ENCODE assay signal across 8 mouse cellular contexts in genomic region chr11:98937410-98937913, GRCm38 (mm10). TPM values are rescaled to one million over a fixed set of nuclear protein-coding genes. Genes with fewer than 3 reads are reported as not detected.
DNase-seq lines count a peak whose midpoint lies in the region; ATAC-seq and TF ChIP-seq lines count a peak whose summit lies in the region.

No protein-coding gene starts in this region.

- peak; percentile 51 for TF ChIP-seq POLR2A in myocyte (IDR thresholded peaks at IDR 0.05; ENCODE audit: insufficient read length, low read depth)

- ATAC-seq in hindbrain, embryonic 15.5 days (ENCODE audit: low FRiP score, low read depth) = peak; percentile 90
- peak; percentile 88 for ATAC-seq in liver, embryonic 12.5 days
- ATAC-seq in stomach, embryonic 14.5 days (ENCODE audit: insufficient number of reproducible peaks, insufficient read depth, low FRiP score, low read depth) = peak; percentile 87

- no peaks in the 10 kb centered on the region for H3K36me3 ChIP-seq in hindbrain, embryonic 15.5 days
- no peaks in the 10 kb centered on the region for H3K36me3 ChIP-seq in liver, embryonic 12.5 days
- H3K36me3 ChIP-seq in myocyte (ENCODE audit: control insufficient read depth, insufficient read depth) = no peaks in the 10 kb centered on the region
- no peaks in the 10 kb centered on the region for H3K36me3 ChIP-seq in stomach, embryonic 14.5 days (ENCODE audit: control insufficient read depth, insufficient read depth, low read length)

- H3K4me1 ChIP-seq in hindbrain, embryonic 15.5 days (replicated peaks) = peaks cover 73% of the 10 kb centered on the region
- peaks cover 74% of the 10 kb centered on the region for H3K4me1 ChIP-seq in liver, embryonic 12.5 days
- peaks cover 71% of the 10 kb centered on the region for H3K4me1 ChIP-seq in stomach, embryonic 14.5 days (ENCODE audit: control insufficient read depth, insufficient read depth, low read length)

- H3K4me3 ChIP-seq in gastrocnemius, adult 2 months = peak overlapping the region; percentile 97
- peak overlapping the region; percentile 71 for H3K4me3 ChIP-seq in hindbrain, embryonic 15.5 days
- peak overlapping the region; percentile 64 for H3K4me3 ChIP-seq in liver, embryonic 12.5 days
- peak overlapping the region; percentile 73 for H3K4me3 ChIP-seq in myocyte
- peak overlapping the region; percentile 87 for H3K4me3 ChIP-seq in stomach, embryonic 14.5 days (ENCODE audit: low read depth, low read length)

- H3K9me3 ChIP-seq in hindbrain, embryonic 15.5 days = no peaks in the 10 kb centered on the region
- H3K9me3 ChIP-seq in liver, embryonic 12.5 days (replicated peaks) = no peaks in the 10 kb centered on the region
- no peaks in the 10 kb centered on the region for H3K9me3 ChIP-seq in stomach, embryonic 14.5 days (ENCODE audit: control insufficient read depth, low read depth, low read length)

- intact Hi-C loops in gastrocnemius, adult 2 months (cut with DNase I) = loop anchor here (2.0 kb wide), 1 partner anchor 25 kb away; no protein-coding TSS in a partner anchor

- H3K27me3 ChIP-seq in hindbrain, embryonic 15.5 days = no peaks in the 10 kb centered on the region
- H3K27me3 ChIP-seq in liver, embryonic 12.5 days (replicated peaks) = peaks cover 86% of the 10 kb centered on the region
- no peaks in the 10 kb centered on the region for H3K27me3 ChIP-seq in myocyte (ENCODE audit: control insufficient read depth, insufficient read depth, insufficient read length)
- no peaks in the 10 kb centered on the region for H3K27me3 ChIP-seq in stomach, embryonic 14.5 days (ENCODE audit: control insufficient read depth, insufficient read depth, low read length)

- peak; percentile 19 to 70 for DNase-seq in left cerebral cortex, adult 8-10 months (ENCODE audit: low spot score in 2 of 2)
- no peak for DNase-seq in left cerebral cortex, adult 9 months (ENCODE audit: low spot score in 2 of 2)
- peak; percentile 82 to 86 for DNase-seq in cerebellum, postnatal 10 days
- DNase-seq in gastrocnemius, adult 2 months = peak; percentile 95

- H3K79me2 ChIP-seq in myocyte (ENCODE audit: control insufficient read depth, insufficient read depth) = peaks cover 36% of the 10 kb centered on the region

- peak overlapping the region; percentile 98 for H3K4me2 ChIP-seq in hindbrain, embryonic 15.5 days
- peak overlapping the region; percentile 94 for H3K4me2 ChIP-seq in liver, embryonic 12.5 days
- H3K4me2 ChIP-seq in myocyte (ENCODE audit: low read depth) = peak overlapping the region; percentile 96
- H3K4me2 ChIP-seq in stomach, embryonic 14.5 days (replicated peaks; ENCODE audit: low read depth, low read length) = peak overlapping the region; percentile 96

- H3K9ac ChIP-seq in hindbrain, embryonic 15.5 days = peak overlapping the region; percentile 72
- H3K9ac ChIP-seq in liver, embryonic 12.5 days = peak overlapping the region; percentile 73
- peak overlapping the region; percentile 92 for H3K9ac ChIP-seq in stomach, embryonic 14.5 days (replicated peaks; ENCODE audit: low read depth, low read length)

- H3ac ChIP-seq in myocyte (ENCODE audit: control insufficient read depth, insufficient read length) = peak overlapping the region; percentile 73

- peak overlapping the region; percentile 92 for H3K27ac ChIP-seq in gastrocnemius, adult 2 months
- peak overlapping the region; percentile 57; the same call in 1 of the 2 replicates for H3K27ac ChIP-seq in hindbrain, embryonic 15.5 days (replicated peaks)
- H3K27ac ChIP-seq in liver, embryonic 12.5 days = peak overlapping the region; percentile 31; the same call in 1 of the 2 replicates
- H3K27ac ChIP-seq in stomach, embryonic 14.5 days (ENCODE audit: low read length) = peak overlapping the region; percentile 96

- no peak for TF ChIP-seq CTCF in gastrocnemius, adult 2 months (IDR thresholded peaks at IDR 0.05)

- WGBS in hindbrain, embryonic 15.5 days = under 1% methylated on average over 36 of the region's 38 CpGs
- WGBS in liver, embryonic 12.5 days (ENCODE audit: insufficient replicate concordance) = 0% methylated on average over 38 of the region's 38 CpGs
- 1% methylated on average over 36 of the region's 38 CpGs for WGBS in stomach, embryonic 14.5 days

TF ChIP-seq in myocyte, 11 proteins besides CTCF, POLR2A, EP300 and RAD21:
- TF ChIP-seq USF1 (IDR thresholded peaks at IDR 0.05; ENCODE audit: low read depth) = peak; percentile 76
- TF ChIP-seq MYOD1 (IDR thresholded peaks at IDR 0.05; ENCODE audit: control insufficient read depth in 1 of 3, insufficient read length in 2 of 3, low read depth in 2 of 3) = peak in 1 of 3 experiments; percentile 34
- no peak for TF ChIP-seq TCF12 (IDR thresholded peaks at IDR 0.05; ENCODE audit: insufficient read depth, poor library complexity, severe bottlenecking)
- no peak for TF ChIP-seq E2F4 (IDR thresholded peaks at IDR 0.05; ENCODE audit: insufficient read depth)
- TF ChIP-seq CEBPB (IDR thresholded peaks at IDR 0.05; ENCODE audit: insufficient read depth, poor library complexity, severe bottlenecking) = no peak
- TF ChIP-seq MYOG (IDR thresholded peaks at IDR 0.05; ENCODE audit: control insufficient read depth in 1 of 3, insufficient read depth in 1 of 3, insufficient read length in 2 of 3, low read depth in 2 of 3) = no peak
- TF ChIP-seq SRF (IDR thresholded peaks at IDR 0.05; ENCODE audit: control insufficient read depth, insufficient read length, low read depth) = peak; percentile 45
- TF ChIP-seq MAX (IDR thresholded peaks at IDR 0.05; ENCODE audit: low read depth) = no peak
- TF ChIP-seq REST (IDR thresholded peaks at IDR 0.05; ENCODE audit: insufficient read depth, insufficient read length) = no peak
- TF ChIP-seq POLR2AphosphoS2 (IDR thresholded peaks at IDR 0.05; ENCODE audit: insufficient read length, low read depth) = peak; percentile 41
- TF ChIP-seq TCF3 (IDR thresholded peaks at IDR 0.05; ENCODE audit: insufficient read length, low read depth) = no peak

RNA-seq across cellular contexts. Expression of gene Rara, which starts 9.8 kb away (rescaled TPM):
- 10 to 100 TPM; 11.1 to 11.7 (median 11.4) TPM for total RNA-seq in left cerebral cortex, adult 8-10 months (2022)
- 10 to 100 TPM; 10.2 to 12.4 TPM for total RNA-seq in gastrocnemius, adult 2 months (2021)
- 11.4 and 16.8 TPM in 2 replicates for polyA plus RNA-seq in hindbrain, embryonic 15.5 days (2015; fragmentation: Nextera tagmentation; extraction: Ambion mirVana)
- polyA plus RNA-seq in liver, embryonic 12.5 days (2016; fragmentation: Nextera tagmentation; extraction: Ambion mirVana) = 6.8 and 7.1 TPM in 2 replicates
- polyA plus RNA-seq in myocyte (2012; fragmentation: generic; extraction: Trizol) = 27.3 TPM
- 54.0 and 56.8 TPM in 2 replicates for polyA plus RNA-seq in stomach, embryonic 14.5 days (2014; fragmentation: Nextera tagmentation; extraction: Ambion mirVana)

RNA-seq across cellular contexts. Expression of gene Cdc6, which starts 29.9 kb away (rescaled TPM):
- under 1 TPM; 0.15 to 0.91 (median 0.25) TPM for total RNA-seq in left cerebral cortex, adult 8-10 months (2022)
- total RNA-seq in gastrocnemius, adult 2 months (2021) = under 1 TPM in 1 of 2 experiments, not detected in 1; 0.11 TPM
- polyA plus RNA-seq in hindbrain, embryonic 15.5 days (2015; fragmentation: Nextera tagmentation; extraction: Ambion mirVana) = 5.5 and 6.0 TPM in 2 replicates
- polyA plus RNA-seq in liver, embryonic 12.5 days (2016; fragmentation: Nextera tagmentation; extraction: Ambion mirVana) = 86.5 and 89.9 TPM in 2 replicates
- polyA plus RNA-seq in myocyte (2012; fragmentation: generic; extraction: Trizol) = 2.6 TPM
- polyA plus RNA-seq in stomach, embryonic 14.5 days (2014; fragmentation: Nextera tagmentation; extraction: Ambion mirVana) = 31.4 and 32.6 TPM in 2 replicates

RNA-seq across cellular contexts. Expression of gene Gjd3, which starts 45.4 kb away (rescaled TPM):
- total RNA-seq in left cerebral cortex, adult 8-10 months (2022) = 1 to 10 TPM; 1.2 to 1.8 (median 1.4) TPM
- total RNA-seq in gastrocnemius, adult 2 months (2021) = not detected
- polyA plus RNA-seq in hindbrain, embryonic 15.5 days (2015; fragmentation: Nextera tagmentation; extraction: Ambion mirVana) = 1.8 and 3.1 TPM in 2 replicates
- not detected in 2 replicates for polyA plus RNA-seq in liver, embryonic 12.5 days (2016; fragmentation: Nextera tagmentation; extraction: Ambion mirVana)
- 0.05 TPM for polyA plus RNA-seq in myocyte (2012; fragmentation: generic; extraction: Trizol)
- polyA plus RNA-seq in stomach, embryonic 14.5 days (2014; fragmentation: Nextera tagmentation; extraction: Ambion mirVana) = not detected in 2 replicates

Comparison
In these comparisons a context has a peak if more than half of its experiments do, and no peak if none do; other contexts are left out.
1. DNase-seq: peak in left cerebral cortex, adult 8-10 months (2 of 2), cerebellum, postnatal 10 days (2 of 2) and gastrocnemius, adult 2 months (single experiment); none in left cerebral cortex, adult 9 months (0 of 2).
2. H3K27ac ChIP-seq: peak in every context shown above with its lines; median percentile 96 in stomach, embryonic 14.5 days; 92 in gastrocnemius, adult 2 months; 57 in hindbrain, embryonic 15.5 days; 31 in liver, embryonic 12.5 days.
3. Peak in every context shown above with its lines, with median percentiles within 50 percentile points of each other: H3K4me3 ChIP-seq, ATAC-seq, H3K4me2 ChIP-seq and H3K9ac ChIP-seq.